Mouse (Mus musculus) limb, embryonic 10.5 days (tissue): ENCODE results near the gene Plod1. TPM values are rescaled to one million over a fixed set of nuclear protein-coding genes. Genes with fewer than 3 reads are reported as not detected.
A peak's percentile ranks its signal among the peaks of the same experiment; 100 is the strongest.
"Not testable (repeated sequence)": the region's sequence is repeated elsewhere in the genome, so short reads cannot be mapped to it uniquely, and the experiment has no call there.

ENCODE experiments used
- DNase-seq: peaks from one replicate; pipeline ENCODE4 v3.0.0-alpha.2; 2017; ENCODE audit warnings: low spot score
- H3K27ac ChIP-seq: fragments of 300-500 bp; sonication (generic); 2 replicates; pipeline ENCODE4 v1.5.1; 2016; ENCODE audit warnings: mild to moderate bottlenecking
- H3K27me3 ChIP-seq: fragments of 300-500 bp; sonication (generic); 2 replicates; pipeline ENCODE4 v1.6.1; 2016; ENCODE audit warnings: low read depth, mild to moderate bottlenecking; ENCODE audit not compliant: poor library complexity, severe bottlenecking
- H3K36me3 ChIP-seq: fragments of 300-500 bp; sonication (generic); 2 replicates; pipeline ENCODE4 v1.6.1; 2016; ENCODE audit warnings: mild to moderate bottlenecking, moderate library complexity
- H3K4me1 ChIP-seq: fragments of 300-500 bp; sonication (generic); 2 replicates; pipeline ENCODE4 v1.6.1; 2016
- H3K4me3 ChIP-seq: fragments of 300-500 bp; sonication (generic); 2 replicates; pipeline ENCODE4 v1.5.1; 2016; ENCODE audit warnings: mild to moderate bottlenecking, moderate library complexity
- H3K9me3 ChIP-seq: fragments of 300-500 bp; sonication (generic); replicated peaks from 2 replicates; pipeline ENCODE4 v1.6.1; 2016; ENCODE audit warnings: mild to moderate bottlenecking
- WGBS: fragments of 180-500 bp; shearing (Covaris S2); methylation state at CpG from one replicate; pipeline ENCODE4 v1.1.7; 2016; 5-methylcytosine and 5-hydroxymethylcytosine counted together
- polyA plus RNA-seq: library from polyadenylated mRNA; unstranded; fragments of >200 nt; fragmentation: Nextera tagmentation; extraction: Ambion mirVana; gene quantifications from 2 replicates; pipeline ENCODE4 v1.2.1, GENCODE M21; 2016

Plod1 gene
- polyA plus RNA-seq, 1 experiment from 2014 or later, result 31.5 TPM

DNA sequence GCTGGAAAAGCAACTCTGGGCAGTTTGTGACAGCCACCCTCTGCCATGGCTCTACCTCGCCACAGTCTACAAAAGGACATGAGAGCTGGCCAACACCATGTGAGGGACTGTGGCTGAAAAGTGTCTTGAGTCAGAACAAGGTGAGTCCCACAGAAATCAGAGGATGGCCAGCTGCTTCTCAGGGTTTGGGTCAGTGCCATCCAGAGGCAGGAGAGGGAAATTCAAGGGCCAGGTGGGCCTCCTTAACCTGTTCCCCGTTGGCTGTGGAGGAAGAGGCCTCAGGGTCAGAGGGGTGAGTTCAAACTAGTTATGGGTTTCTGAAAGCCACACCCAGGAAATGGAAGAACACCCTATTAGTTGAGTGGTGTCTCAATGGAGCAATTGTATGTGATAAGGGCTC is 57.1 kb downstream of the Plod1 start:
- no peak for DNase-seq
- H3K4me3 ChIP-seq, result no peak overlapping the region
- H3K9me3 ChIP-seq, result no peaks in the 10 kb centered on the region
- H3K4me1 ChIP-seq, result no peaks in the 10 kb centered on the region
- no peaks in the 10 kb centered on the region for H3K27me3 ChIP-seq
- WGBS, result 66% methylated on average over 2 of the region's 2 CpGs
- H3K27ac ChIP-seq, result no peak overlapping the region
- peaks cover 96% of the 10 kb centered on the region for H3K36me3 ChIP-seq

DNA sequence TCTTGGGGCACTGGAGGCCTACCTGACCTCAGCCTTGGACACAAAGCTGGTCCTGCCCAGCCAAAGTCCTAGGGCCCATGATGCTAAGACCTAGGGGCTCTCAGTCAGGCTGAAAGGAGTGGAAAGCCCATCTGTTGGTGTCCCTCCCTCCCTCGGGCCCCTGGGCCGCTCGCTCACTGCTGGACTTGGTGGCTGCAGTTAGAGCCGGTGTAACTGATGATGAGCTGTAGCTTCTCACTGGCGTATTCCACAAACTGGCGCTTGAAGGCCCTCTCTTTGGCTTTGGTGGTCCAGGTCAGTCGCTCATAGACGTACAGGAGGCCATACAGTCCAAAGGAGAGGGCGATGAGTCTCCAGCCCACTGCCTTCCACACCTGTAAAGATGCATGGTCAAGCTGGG is 58.0 kb downstream of the Plod1 start:
- Histone ChIP-seq H3K4me1 (no peaks in the 10 kb centered on the region), H3K4me3 (no peak overlapping the region), H3K27ac (no peak overlapping the region), H3K36me3 (peaks cover 97% of the 10 kb centered on the region), H3K27me3 (no peaks in the 10 kb centered on the region), H3K9me3 (no peaks in the 10 kb centered on the region)
- no peak for DNase-seq
- WGBS, result 96% methylated on average over 9 of the region's 9 CpGs

DNA sequence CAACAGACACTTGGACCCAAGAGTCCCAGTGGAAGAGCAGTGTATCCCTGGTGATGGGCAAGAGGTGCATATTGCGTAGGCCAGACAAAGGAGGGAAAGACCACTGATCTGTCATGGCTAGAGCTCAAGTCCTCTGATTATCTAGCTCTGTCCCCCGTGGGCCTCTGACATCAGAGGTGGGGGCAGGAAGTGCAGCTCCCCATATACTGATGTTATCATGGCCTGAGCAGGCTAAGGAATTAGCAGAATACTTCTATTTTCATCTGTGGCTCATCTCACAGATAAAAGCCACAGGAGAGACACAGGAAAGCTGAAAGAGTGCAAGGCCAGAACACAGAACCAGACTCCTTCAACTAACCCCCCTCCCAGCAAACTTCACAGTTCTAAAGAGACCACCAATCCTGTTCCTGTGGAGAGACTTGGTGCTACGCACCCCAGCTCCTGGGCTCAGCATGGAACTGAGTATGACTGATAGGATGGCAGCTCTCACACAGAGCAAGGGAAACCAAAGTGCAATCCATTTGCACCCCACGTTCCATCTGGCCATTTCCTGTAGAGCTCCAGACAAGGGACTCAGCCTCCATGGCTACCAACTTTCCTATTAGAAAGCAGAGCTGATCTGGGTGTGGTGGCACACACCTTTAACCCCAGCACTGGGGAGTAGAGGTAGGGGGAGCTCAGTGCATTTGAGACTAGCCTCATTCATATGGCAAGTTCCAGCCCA is 60.6 kb downstream of the Plod1 start:
- Histone ChIP-seq H3K27me3 (no peaks in the 10 kb centered on the region), H3K9me3 (no peaks in the 10 kb centered on the region), H3K36me3 (peaks cover 97% of the 10 kb centered on the region), H3K4me3 (no peak overlapping the region), H3K4me1 (no peaks in the 10 kb centered on the region), H3K27ac (no peak overlapping the region)
- DNase-seq, result no peak
- 91% methylated on average over 4 of the region's 4 CpGs for WGBS

DNA sequence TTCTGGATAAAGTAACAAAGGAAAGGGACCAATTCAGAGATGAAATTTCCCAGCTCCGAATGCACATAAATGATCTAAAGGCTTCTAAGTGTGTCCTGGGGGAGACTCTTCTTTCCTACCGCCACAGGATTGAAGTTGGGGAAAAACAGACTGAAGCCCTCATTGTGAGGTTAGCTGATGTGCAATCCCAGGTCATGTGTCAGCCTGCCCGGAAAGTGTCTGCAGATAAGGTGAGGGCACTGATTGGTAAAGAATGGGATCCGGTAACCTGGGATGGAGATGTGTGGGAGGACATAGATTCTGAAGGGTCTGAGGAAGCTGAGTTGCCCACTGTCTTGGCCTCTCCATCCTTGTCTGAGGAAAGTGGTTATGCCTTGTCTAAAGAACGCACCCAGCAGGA is 67.3 kb downstream of the Plod1 start:
- H3K4me3 ChIP-seq, result peak overlapping the region; percentile 96
- WGBS, result 23% methylated on average over 5 of the region's 5 CpGs
- no peaks in the 10 kb centered on the region for H3K27me3 ChIP-seq
- no peaks in the 10 kb centered on the region for H3K9me3 ChIP-seq
- DNase-seq, result peak; percentile 37
- H3K27ac ChIP-seq, result peak overlapping the region; percentile 89
- peaks cover 67% of the 10 kb centered on the region for H3K36me3 ChIP-seq
- H3K4me1 ChIP-seq, result peaks cover 23% of the 10 kb centered on the region

DNA sequence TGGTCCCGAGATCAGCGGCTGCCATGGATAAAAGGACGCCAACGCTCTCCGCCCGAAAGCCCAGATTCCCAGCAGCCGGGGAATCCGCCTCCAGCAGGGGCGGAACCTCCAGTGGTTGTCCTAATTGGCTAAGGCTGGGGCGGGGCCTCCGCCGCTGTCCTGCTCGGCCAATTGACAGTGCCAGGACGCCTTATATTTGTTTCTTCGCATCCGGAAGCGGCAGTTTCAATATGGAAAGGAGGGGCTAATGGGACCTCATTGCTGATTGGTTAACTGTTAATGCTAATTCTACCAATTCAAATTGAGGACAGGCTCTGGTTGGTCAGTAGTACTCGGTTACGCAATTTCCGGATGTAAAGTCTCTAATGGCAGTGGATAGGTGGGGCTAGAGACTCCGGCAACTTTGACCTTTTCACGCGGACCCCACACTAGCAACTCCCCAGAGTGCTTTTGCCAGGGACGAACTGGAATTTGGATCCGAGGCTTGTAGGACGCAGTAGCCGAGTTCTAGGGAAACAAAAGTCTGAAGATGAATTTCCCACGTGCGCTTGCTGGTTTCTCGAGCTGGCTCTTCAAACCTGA is 68.0 kb downstream of the Plod1 start, which contains the start of the genes Miip and Fv1:
Miip (minus strand) TSS at position 367 of the 582 bp plus-strand sequence.
Fv1 (plus strand) TSS at position 530 of the 582 bp plus-strand sequence.
- DNase-seq, result peak; percentile 92
- 0% methylated on average over 30 of the region's 30 CpGs for WGBS
- peaks cover 23% of the 10 kb centered on the region for H3K4me1 ChIP-seq
- H3K4me3 ChIP-seq, result peak within 1 kb of the TSS; percentile 96
- no peaks in the 10 kb centered on the region for H3K27me3 ChIP-seq
- H3K9me3 ChIP-seq, result no peaks in the 10 kb centered on the region
- H3K27ac ChIP-seq, result peak within 1 kb of the TSS; percentile 89
- H3K36me3 ChIP-seq, result peaks cover 66% of the 10 kb centered on the region

DNA sequence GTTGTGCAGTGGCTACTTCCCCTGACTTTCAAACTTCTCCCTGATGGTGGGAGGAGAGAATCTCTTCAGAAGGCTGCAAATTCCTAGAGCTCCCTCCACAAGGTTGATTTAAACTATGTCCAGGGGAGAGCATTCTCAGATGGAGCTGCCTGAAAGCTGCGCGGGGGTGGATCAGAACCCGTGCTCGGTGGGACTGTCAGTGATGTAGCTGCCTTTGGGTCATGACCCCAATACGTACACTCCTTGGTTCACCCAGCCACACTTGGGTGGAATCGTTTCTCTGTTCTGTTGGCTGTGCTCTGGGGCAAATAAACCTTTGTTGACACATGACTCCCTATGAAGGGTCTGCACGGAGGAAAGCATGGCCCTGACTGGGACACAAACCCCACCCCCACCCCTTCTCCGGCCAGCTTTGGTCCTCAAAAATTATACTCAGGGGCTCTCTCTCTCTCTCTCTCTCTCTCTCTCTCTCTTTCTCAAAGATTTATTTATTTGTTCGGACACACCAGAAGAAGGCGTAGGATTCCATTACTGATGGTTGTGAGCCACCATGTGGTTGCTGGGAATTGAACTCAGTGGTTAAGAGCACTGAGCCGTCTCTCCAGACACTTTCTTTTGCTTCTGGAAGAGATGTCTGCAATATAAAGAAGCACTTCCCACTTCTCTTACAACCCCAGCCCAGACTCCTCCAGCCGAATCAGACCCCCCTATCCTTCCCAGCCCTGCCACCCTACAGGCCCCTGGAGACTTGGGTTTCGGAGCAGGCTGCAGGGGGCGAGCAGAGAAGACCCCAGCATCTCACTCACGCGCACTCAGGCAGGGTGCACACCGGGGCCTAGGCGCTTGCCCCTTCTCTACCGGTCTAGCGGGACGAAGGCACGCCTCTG is 68.8 kb downstream of the Plod1 start:
- WGBS, result 8% methylated on average over 22 of the region's 22 CpGs
- Histone ChIP-seq H3K27me3 (no peaks in the 10 kb centered on the region), H3K9me3 (no peaks in the 10 kb centered on the region), H3K36me3 (peaks cover 66% of the 10 kb centered on the region), H3K4me1 (peaks cover 23% of the 10 kb centered on the region), H3K27ac (peak overlapping the region; percentile 89), H3K4me3 (peak overlapping the region; percentile 96)
- no peak for DNase-seq

DNA sequence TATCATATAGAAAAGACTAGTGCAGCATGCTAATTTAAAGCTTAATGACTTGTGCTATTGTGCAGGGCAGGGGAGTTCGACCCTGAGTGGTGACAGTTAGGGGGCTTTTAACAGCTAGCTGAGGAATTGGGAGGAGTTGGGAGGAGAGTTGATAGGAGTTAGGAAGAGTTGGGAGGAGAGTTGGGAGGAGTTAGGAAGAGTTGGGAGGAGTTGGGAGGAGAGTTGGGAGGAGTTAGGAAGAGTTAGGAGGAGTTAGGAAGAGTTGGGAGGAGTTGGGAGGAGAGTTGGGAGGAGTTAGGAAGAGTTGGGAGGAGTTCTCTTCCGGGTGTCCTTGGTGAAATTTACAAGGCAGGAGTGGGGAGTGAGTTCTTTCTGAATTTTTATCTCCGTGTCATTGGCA is 69.8 kb downstream of the Plod1 start:
- not testable (repeated sequence) for H3K4me3 ChIP-seq, DNase-seq, H3K27ac ChIP-seq, H3K9me3 ChIP-seq, H3K27me3 ChIP-seq
- 43% methylated on average over 3 of the region's 3 CpGs for WGBS
- H3K36me3 ChIP-seq, result peaks cover 66% of the 10 kb centered on the region
- H3K4me1 ChIP-seq, result peaks cover 23% of the 10 kb centered on the region

DNA sequence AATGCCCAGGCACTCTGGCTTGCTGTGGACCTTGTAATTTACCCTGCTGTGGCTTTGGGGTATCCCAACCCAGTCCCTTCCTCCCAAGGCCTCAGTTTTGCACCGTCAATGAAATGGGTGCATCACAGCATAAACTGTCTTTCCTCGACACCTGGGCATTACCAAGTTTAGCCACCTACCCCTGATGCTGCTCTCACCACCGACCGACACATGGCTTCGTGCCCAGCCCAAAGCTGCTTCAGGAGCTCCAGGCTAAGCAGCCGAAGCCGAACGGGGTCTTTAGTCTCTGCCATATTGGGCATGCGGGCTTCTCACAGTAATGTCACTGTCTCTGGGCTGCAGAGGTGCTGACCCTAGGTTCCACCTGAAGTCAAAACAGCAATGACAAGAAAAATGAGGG is 70.5 kb downstream of the Plod1 start:
- no peaks in the 10 kb centered on the region for H3K27me3 ChIP-seq
- 91% methylated on average over 9 of the region's 9 CpGs for WGBS
- peaks cover 23% of the 10 kb centered on the region for H3K4me1 ChIP-seq
- H3K27ac ChIP-seq, result no peak overlapping the region
- H3K4me3 ChIP-seq, result no peak overlapping the region
- no peaks in the 10 kb centered on the region for H3K9me3 ChIP-seq
- DNase-seq, result no peak
- H3K36me3 ChIP-seq, result peaks cover 66% of the 10 kb centered on the region

DNA sequence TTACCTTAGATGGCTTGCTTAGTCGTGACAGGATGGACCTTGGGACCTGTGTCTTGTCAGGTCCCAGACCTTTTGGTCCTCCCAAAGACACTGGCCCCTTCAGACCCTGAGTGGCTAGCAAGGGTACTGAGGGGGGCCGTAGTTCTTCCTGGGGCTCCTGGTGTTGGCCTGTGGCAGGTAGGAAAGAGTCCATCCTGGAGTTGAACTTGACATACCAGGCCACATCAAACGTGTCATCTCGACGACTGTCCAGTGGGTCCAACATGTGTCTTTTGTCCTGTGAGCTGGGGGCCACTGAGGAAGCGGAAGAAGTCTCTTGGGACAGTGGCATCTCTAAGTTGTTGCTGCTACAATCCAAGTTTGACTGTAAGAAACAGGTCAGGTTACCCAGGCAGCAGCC is 70.9 kb downstream of the Plod1 start:
- H3K36me3 ChIP-seq, result peaks cover 66% of the 10 kb centered on the region
- H3K4me1 ChIP-seq, result peaks cover 23% of the 10 kb centered on the region
- H3K4me3 ChIP-seq, result no peak overlapping the region
- no peak for DNase-seq
- WGBS, result 100% methylated on average over 6 of the region's 6 CpGs
- H3K27ac ChIP-seq, result no peak overlapping the region
- H3K9me3 ChIP-seq, result no peaks in the 10 kb centered on the region
- H3K27me3 ChIP-seq, result no peaks in the 10 kb centered on the region

DNA sequence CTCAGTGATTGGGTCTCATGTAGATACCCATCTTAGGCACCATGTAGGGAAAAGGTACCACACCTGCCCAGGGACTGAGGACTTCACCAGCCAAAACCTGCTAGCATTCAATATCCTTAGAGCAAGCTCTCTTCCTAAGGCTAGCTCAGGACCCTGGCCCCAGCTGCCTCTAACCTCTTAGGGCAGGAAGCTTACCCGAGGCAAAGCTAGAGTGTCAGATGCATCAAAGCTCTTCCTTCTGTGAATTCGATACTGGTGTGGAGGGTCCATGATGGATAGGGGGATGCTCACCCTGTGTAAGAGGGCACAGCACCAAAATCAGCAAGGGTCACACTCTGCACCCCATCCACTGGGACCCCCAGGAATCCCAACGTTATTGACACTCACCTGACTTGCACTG is 74.5 kb downstream of the Plod1 start:
- 0 out of 2 replicates have a peak, but pooled peaks cover under 1% of the 10 kb centered on the region for H3K4me1 ChIP-seq
- WGBS, result 90% methylated on average over 3 of the region's 3 CpGs
- H3K36me3 ChIP-seq, result peaks cover 63% of the 10 kb centered on the region

More for the DNA sequence above, 74.5 kb downstream of the Plod1 start:
- no peak overlapping the region for H3K27ac ChIP-seq
- no peak overlapping the region for H3K4me3 ChIP-seq
- H3K9me3 ChIP-seq, result no peaks in the 10 kb centered on the region
- H3K27me3 ChIP-seq, result no peaks in the 10 kb centered on the region
- no peak for DNase-seq
